Comparison of ENCODE assay signal across 8 mouse cellular contexts in genomic region chr14:25371661-25372060, GRCm38 (mm10).
DNase-seq lines count a peak whose midpoint lies in the region; ATAC-seq and TF ChIP-seq lines count a peak whose summit lies in the region.

No protein-coding gene starts in this region.

- no peak for TF ChIP-seq POLR2A in embryonic fibroblast, embryonic 13.5 days (IDR thresholded peaks at IDR 0.05; ENCODE audit: low read depth, low read length)

- DNase-seq in 3T3-L1 (ENCODE audit: low read depth, low spot score): peak; percentile 76
- peak; percentile 83 for DNase-seq in adrenal gland, adult 8-10 months
- peak; percentile 63 for DNase-seq in kidney, postnatal 14 days
- no peak for DNase-seq in urinary bladder, postnatal 36 days (ENCODE audit: low spot score in 2 of 2)

- WGBS in heart, embryonic 15.5 days: 42% methylated on average over 4 of the region's 4 CpGs
- WGBS in midbrain, embryonic 13.5 days: 55% methylated on average over 4 of the region's 4 CpGs

- H3K36me3 ChIP-seq in heart, embryonic 15.5 days: no peaks in the 10 kb centered on the region
- peaks cover 12% of the 10 kb centered on the region; the same call in 1 of the 2 replicates for H3K36me3 ChIP-seq in midbrain, embryonic 13.5 days

- H3K4me1 ChIP-seq in embryonic fibroblast, embryonic 13.5 days (ENCODE audit: control insufficient read depth, insufficient read depth, low read length): peaks cover 8% of the 10 kb centered on the region
- peaks cover 26% of the 10 kb centered on the region for H3K4me1 ChIP-seq in heart, embryonic 15.5 days (replicated peaks)
- peaks cover 38% of the 10 kb centered on the region for H3K4me1 ChIP-seq in midbrain, embryonic 13.5 days (replicated peaks)

- no peaks in the 10 kb centered on the region for H3K27me3 ChIP-seq in heart, embryonic 15.5 days
- H3K27me3 ChIP-seq in midbrain, embryonic 13.5 days: no peaks in the 10 kb centered on the region

- ATAC-seq in heart, embryonic 15.5 days (replicated peaks; ENCODE audit: insufficient number of reproducible peaks, insufficient read depth, low FRiP score, low read depth): peak; percentile 25; the same call in 1 of the 2 replicates
- peak; percentile 77 for ATAC-seq in midbrain, embryonic 13.5 days
- no peak for ATAC-seq in megakaryocyte-erythroid progenitor cell, adult 5-6 weeks (replicated peaks; ENCODE audit: low FRiP score, low TSS enrichment, poor library complexity, severe bottlenecking)

- no peaks in the 10 kb centered on the region for H3K9me3 ChIP-seq in heart, embryonic 15.5 days (replicated peaks)
- no peaks in the 10 kb centered on the region for H3K9me3 ChIP-seq in midbrain, embryonic 13.5 days

- no peak overlapping the region for H3K9ac ChIP-seq in heart, embryonic 15.5 days
- 0 out of 2 replicates have a peak overlapping the region, but pooled peaks have one; percentile 2 for H3K9ac ChIP-seq in midbrain, embryonic 13.5 days (replicated peaks)

- TF ChIP-seq CTCF in embryonic fibroblast, embryonic 13.5 days (IDR thresholded peaks at IDR 0.05; ENCODE audit: borderline replicate concordance, insufficient read depth, low read length): no peak

- H3K4me3 ChIP-seq in embryonic fibroblast, embryonic 13.5 days (ENCODE audit: insufficient read depth, low read length): no peak overlapping the region
- H3K4me3 ChIP-seq in heart, embryonic 15.5 days: no peak overlapping the region
- no peak overlapping the region for H3K4me3 ChIP-seq in midbrain, embryonic 13.5 days (replicated peaks)

- no peak overlapping the region for H3K4me2 ChIP-seq in heart, embryonic 15.5 days
- no peak overlapping the region for H3K4me2 ChIP-seq in midbrain, embryonic 13.5 days (replicated peaks)

- peak overlapping the region; percentile 63 for H3K27ac ChIP-seq in embryonic fibroblast, embryonic 13.5 days (ENCODE audit: insufficient read depth, low read length)
- H3K27ac ChIP-seq in heart, embryonic 15.5 days: peak overlapping the region; percentile 45; the same call in 1 of the 2 replicates
- peak overlapping the region; percentile 68 for H3K27ac ChIP-seq in midbrain, embryonic 13.5 days

Comparison
In these comparisons a context has a peak if more than half of its experiments do, and no peak if none do; other contexts are left out.
1. DNase-seq: peak in 3T3-L1 (single experiment), adrenal gland, adult 8-10 months (single experiment) and kidney, postnatal 14 days (single experiment); none in urinary bladder, postnatal 36 days (0 of 2).
2. Peak in every context shown above with its lines, with median percentiles within 50 percentile points of each other: H3K27ac ChIP-seq.